Mouse (Mus musculus) midbrain, embryonic 14.5 days (tissue): ENCODE results near the gene Rnf114. TPM values are rescaled to one million over a fixed set of nuclear protein-coding genes. Genes with fewer than 3 reads are reported as not detected.

Source experiments
- ATAC-seq: fragments of 200-750 bp; cut with Nextera tagmentation; 2 replicates; pipeline ENCODE4 v1.8.0; 2017; ENCODE audit warnings: moderate number of reproducible peaks, moderate library complexity; ENCODE audit not compliant: low FRiP score, low TSS enrichment
- DNase-seq: peaks from one replicate; pipeline ENCODE4 v3.0.0-alpha.2; 2015
- H3K27ac ChIP-seq: fragments of 300-500 bp; sonication (generic); replicated peaks from 2 replicates; pipeline ENCODE4 v1.5.1; 2014; ENCODE audit warnings: mild to moderate bottlenecking, low read depth, low read length, moderate library complexity
- H3K27me3 ChIP-seq: fragments of 300-500 bp; sonication (generic); 2 replicates; pipeline ENCODE4 v1.6.1; 2014; ENCODE audit warnings: low read length, control low read depth, mixed read lengths; ENCODE audit not compliant: control insufficient read depth, insufficient read depth
- H3K36me3 ChIP-seq: fragments of 300-500 bp; sonication (generic); 2 replicates; pipeline ENCODE4 v1.6.1; 2014; ENCODE audit warnings: low read length, control low read depth; ENCODE audit not compliant: control insufficient read depth, insufficient read depth
- H3K4me1 ChIP-seq: fragments of 300-500 bp; sonication (generic); 2 replicates; pipeline ENCODE4 v1.6.1; 2014; ENCODE audit warnings: mild to moderate bottlenecking, antibody characterized with exemption, low read length, control low read depth; ENCODE audit not compliant: control insufficient read depth, insufficient read depth
- H3K4me2 ChIP-seq: fragments of 300-500 bp; sonication (generic); 2 replicates; pipeline ENCODE4 v1.6.1; 2014; ENCODE audit warnings: mild to moderate bottlenecking, low read length, moderate library complexity
- H3K4me3 ChIP-seq: fragments of 300-500 bp; sonication (generic); replicated peaks from 2 replicates; pipeline ENCODE4 v1.5.1; 2014; ENCODE audit warnings: low read depth, low read length
- H3K9ac ChIP-seq: fragments of 300-500 bp; sonication (generic); replicated peaks from 2 replicates; pipeline ENCODE4 v1.6.1; 2014; ENCODE audit warnings: mild to moderate bottlenecking, low read length, moderate library complexity
- H3K9me3 ChIP-seq: fragments of 300-500 bp; sonication (generic); 2 replicates; pipeline ENCODE4 v1.6.1; 2016; ENCODE audit warnings: low read length, control low read depth, mixed read lengths; ENCODE audit not compliant: control insufficient read depth
- WGBS: fragments of 180-500 bp; shearing (Covaris S2); extraction: QIAGEN DNeasy Blood & Tissue Kit; methylation state at CpG from one replicate; pipeline ENCODE4 v1.1.7; 2014; 5-methylcytosine and 5-hydroxymethylcytosine counted together
- polyA plus RNA-seq: library from polyadenylated mRNA; unstranded; fragments of >200 nt; fragmentation: Nextera tagmentation; extraction: Ambion mirVana; gene quantifications from 2 replicates; pipeline ENCODE4 v1.2.1, GENCODE M21; 2014

Rnf114 gene
- polyA plus RNA-seq, 1 experiment from 2014 or later, result 146 TPM

- Histone ChIP-seq H3K27ac (no peak overlapping the region), H3K4me3 (peak overlapping the region; percentile 44), H3K9ac (peak overlapping the region; percentile 20; the same call in 1 of the 2 replicates), H3K36me3 (no peaks in the 10 kb centered on the region), H3K9me3 (no peaks in the 10 kb centered on the region), H3K27me3 (peaks cover 34% of the 10 kb centered on the region), H3K4me2 (peak overlapping the region; percentile 89), H3K4me1 (peaks cover 19% of the 10 kb centered on the region)
- 29% methylated on average over 34 of the region's 34 CpGs for WGBS
- no peak for ATAC-seq
- DNase-seq, result no peak
Observed at GRCm38 (mm10) chr2:167538671-167539306, 46.3 kb downstream of the Rnf114 start.

- Histone ChIP-seq H3K27me3 (peaks cover 34% of the 10 kb centered on the region), H3K9ac (no peak overlapping the region)
Observed at GRCm38 (mm10) chr2:167539536-167540476, 47.4 kb downstream of the Rnf114 start.

GRCm38 (mm10) chr2:167540477-167541110, 48.1 kb downstream of the Rnf114 start:
- no peak for DNase-seq
- peak overlapping the region; percentile 24 for H3K4me2 ChIP-seq
- 11% methylated on average over 12 of the region's 12 CpGs for WGBS
- peaks cover 19% of the 10 kb centered on the region for H3K4me1 ChIP-seq
- ATAC-seq, result no peak
- H3K9me3 ChIP-seq, result no peaks in the 10 kb centered on the region
- no peak overlapping the region; the same call in 1 of the 2 replicates for H3K9ac ChIP-seq
- no peak overlapping the region for H3K27ac ChIP-seq
- H3K36me3 ChIP-seq, result no peaks in the 10 kb centered on the region
- H3K4me3 ChIP-seq, result no peak overlapping the region; the same call in 1 of the 2 replicates
- H3K27me3 ChIP-seq, result peaks cover 34% of the 10 kb centered on the region

More at GRCm38 (mm10) chr2:167539536-167540476, 47.4 kb downstream of the Rnf114 start:
- DNase-seq (no peak), ATAC-seq (no peak; the same call in 1 of the 2 replicates)
- Histone ChIP-seq H3K4me1 (peaks cover 19% of the 10 kb centered on the region), H3K27ac (no peak overlapping the region), H3K4me2 (peak overlapping the region; percentile 89), H3K9me3 (no peaks in the 10 kb centered on the region), H3K4me3 (no peak overlapping the region; the same call in 1 of the 2 replicates), H3K36me3 (no peaks in the 10 kb centered on the region)
- 14% methylated on average over 14 of the region's 14 CpGs for WGBS

GRCm38 (mm10) chr2:167541324-167541723, 48.9 kb downstream of the Rnf114 start:
- Histone ChIP-seq H3K4me3 (no peak overlapping the region), H3K36me3 (no peaks in the 10 kb centered on the region), H3K9me3 (no peaks in the 10 kb centered on the region), H3K4me2 (peak overlapping the region; percentile 24), H3K27ac (no peak overlapping the region), H3K9ac (no peak overlapping the region), H3K27me3 (peaks cover 33% of the 10 kb centered on the region), H3K4me1 (peaks cover 19% of the 10 kb centered on the region)
- 11% methylated on average over 6 of the region's 6 CpGs for WGBS
- ATAC-seq, result no peak
- DNase-seq, result no peak

GRCm38 (mm10) chr2:167541761-167542160, 49.3 kb downstream of the Rnf114 start:
- no peak overlapping the region for H3K9ac ChIP-seq
- no peaks in the 10 kb centered on the region for H3K9me3 ChIP-seq
- no peak for DNase-seq
- peaks cover 19% of the 10 kb centered on the region for H3K4me1 ChIP-seq
- H3K4me2 ChIP-seq, result no peak overlapping the region
- WGBS, result 77% methylated on average over 12 of the region's 12 CpGs
- H3K27ac ChIP-seq, result no peak overlapping the region
- no peak overlapping the region for H3K4me3 ChIP-seq
- H3K36me3 ChIP-seq, result no peaks in the 10 kb centered on the region
- ATAC-seq, result no peak
- H3K27me3 ChIP-seq, result peaks cover 29% of the 10 kb centered on the region

- ATAC-seq (no peak), DNase-seq (no peak)
- 86% methylated on average over 4 of the region's 4 CpGs for WGBS
- Histone ChIP-seq H3K36me3 (no peaks in the 10 kb centered on the region), H3K27me3 (peaks cover 23% of the 10 kb centered on the region), H3K4me3 (no peak overlapping the region), H3K4me2 (no peak overlapping the region), H3K27ac (no peak overlapping the region), H3K9me3 (no peaks in the 10 kb centered on the region), H3K4me1 (peaks cover 15% of the 10 kb centered on the region), H3K9ac (no peak overlapping the region)
Observed at GRCm38 (mm10) chr2:167542361-167542760, 49.9 kb downstream of the Rnf114 start.

GRCm38 (mm10) chr2:167543121-167544003, 50.9 kb downstream of the Rnf114 start:
- ATAC-seq, result no peak
- Histone ChIP-seq H3K4me3 (no peak overlapping the region), H3K9me3 (no peaks in the 10 kb centered on the region), H3K27ac (no peak overlapping the region; the same call in 1 of the 2 replicates), H3K36me3 (no peaks in the 10 kb centered on the region), H3K4me2 (no peak overlapping the region), H3K27me3 (peaks cover 18% of the 10 kb centered on the region), H3K9ac (no peak overlapping the region), H3K4me1 (peaks cover 10% of the 10 kb centered on the region)
- 43% methylated on average over 16 of the region's 16 CpGs for WGBS
- no peak for DNase-seq

- H3K36me3 ChIP-seq, result no peaks in the 10 kb centered on the region
- 27% methylated on average over 4 of the region's 4 CpGs for WGBS
- no peak for ATAC-seq
- no peak overlapping the region for H3K4me3 ChIP-seq
- H3K27me3 ChIP-seq, result peaks cover 12% of the 10 kb centered on the region
- DNase-seq, result no peak
- no peak overlapping the region for H3K9ac ChIP-seq
- 0 out of 2 replicates have a peak overlapping the region, but pooled peaks have one; percentile 28 for H3K27ac ChIP-seq
- H3K4me1 ChIP-seq, result peaks cover 6% of the 10 kb centered on the region; the same call in 1 of the 2 replicates
- H3K9me3 ChIP-seq, result no peaks in the 10 kb centered on the region
- H3K4me2 ChIP-seq, result no peak overlapping the region
Observed at GRCm38 (mm10) chr2:167544004-167544356, 51.5 kb downstream of the Rnf114 start.
